Mouse (Mus musculus) intestine, postnatal 0 days (tissue): Measurements from ENCODE around the gene Defb25. TPM values are rescaled to one million over a fixed set of nuclear protein-coding genes. Genes with fewer than 3 reads are reported as not detected.

Source experiments
- ATAC-seq: fragments of 200-750 bp; cut with Nextera tagmentation; 2 replicates; pipeline ENCODE4 v1.8.0; 2017; ENCODE audit warnings: mild to moderate bottlenecking, moderate TSS enrichment, moderate library complexity
- H3K27ac ChIP-seq: fragments of 300-500 bp; sonication (generic); 2 replicates; pipeline ENCODE4 v1.5.1; 2014; ENCODE audit warnings: mild to moderate bottlenecking, low read depth, low read length, moderate library complexity
- H3K27me3 ChIP-seq: fragments of 300-500 bp; sonication (generic); replicated peaks from 2 replicates; pipeline ENCODE4 v1.6.1; 2014; ENCODE audit warnings: low read length, mixed read lengths; ENCODE audit not compliant: control insufficient read depth, insufficient read depth
- H3K36me3 ChIP-seq: fragments of 300-500 bp; sonication (generic); 2 replicates; pipeline ENCODE4 v1.6.1; 2014; ENCODE audit warnings: mild to moderate bottlenecking, moderate library complexity; ENCODE audit not compliant: control insufficient read depth, insufficient read depth
- H3K4me1 ChIP-seq: fragments of 300-500 bp; sonication (generic); replicated peaks from 2 replicates; pipeline ENCODE4 v1.6.1; 2014; ENCODE audit warnings: antibody characterized with exemption, low read length, mixed read lengths; ENCODE audit not compliant: control insufficient read depth, insufficient read depth
- H3K4me2 ChIP-seq: fragments of 300-500 bp; sonication (generic); replicated peaks from 2 replicates; pipeline ENCODE4 v1.6.1; 2014; ENCODE audit warnings: low read depth, mild to moderate bottlenecking, moderate library complexity
- H3K4me3 ChIP-seq: fragments of 300-500 bp; sonication (generic); 2 replicates; pipeline ENCODE4 v1.5.1; 2014; ENCODE audit warnings: low read depth, low read length
- H3K9ac ChIP-seq: fragments of 300-500 bp; sonication (generic); 2 replicates; pipeline ENCODE4 v1.6.1; 2014; ENCODE audit warnings: mild to moderate bottlenecking, low read depth, low read length
- H3K9me3 ChIP-seq: fragments of 300-500 bp; sonication (generic); 2 replicates; pipeline ENCODE4 v1.6.1; 2016; ENCODE audit warnings: mixed run types; ENCODE audit not compliant: control insufficient read depth
- CTCF ChIP-seq: sonication (generic); IDR thresholded peaks from 2 replicates; pipeline ENCODE4 v1.5.1; 2016; ENCODE audit warnings: low read depth, mild to moderate bottlenecking, control low read depth, antibody characterized with exemption, moderate library complexity
- WGBS: fragments of 180-500 bp; shearing (Covaris S2); extraction: QIAGEN DNeasy Blood & Tissue Kit; methylation state at CpG from one replicate; pipeline ENCODE4 v1.1.7; 2014; 5-methylcytosine and 5-hydroxymethylcytosine counted together
- polyA plus RNA-seq: library from polyadenylated mRNA; unstranded; fragments of >200 nt; fragmentation: Nextera tagmentation; extraction: Ambion mirVana; gene quantifications from 2 replicates; pipeline ENCODE4 v1.2.1, GENCODE M21; 2015

Gene Defb25
- polyA plus RNA-seq, 1 experiment from 2014 or later: 0.72 TPM

- H3K4me1 ChIP-seq: no peaks in the 10 kb centered on the region
- H3K36me3 ChIP-seq: no peaks in the 10 kb centered on the region
- WGBS: 79% methylated on average over 4 of the region's 4 CpGs
- TF ChIP-seq CTCF: no peak
- H3K27ac ChIP-seq: peak overlapping the region; percentile 0; the same call in 1 of the 2 replicates
- H3K4me3 ChIP-seq: no peak overlapping the region
- H3K9me3 ChIP-seq: no peaks in the 10 kb centered on the region
- H3K4me2 ChIP-seq: no peak overlapping the region
- peaks cover 5% of the 10 kb centered on the region; the same call in 1 of the 2 replicates for H3K27me3 ChIP-seq
- no peak for ATAC-seq
- no peak overlapping the region for H3K9ac ChIP-seq
Measured at GRCm38 (mm10) chr2:152637381-152637780, 14.5 kb upstream of the Defb25 start.

- Histone ChIP-seq H3K9ac (no peak overlapping the region), H3K4me2 (no peak overlapping the region), H3K9me3 (no peaks in the 10 kb centered on the region), H3K4me1 (no peaks in the 10 kb centered on the region), H3K27me3 (peaks cover 5% of the 10 kb centered on the region; the same call in 1 of the 2 replicates), H3K36me3 (no peaks in the 10 kb centered on the region), H3K27ac (peak overlapping the region; percentile 0; the same call in 1 of the 2 replicates), H3K4me3 (no peak overlapping the region)
- 63% methylated on average over 6 of the region's 6 CpGs for WGBS
- TF ChIP-seq CTCF: no peak
- no peak for ATAC-seq
Measured at GRCm38 (mm10) chr2:152637006-152637322, 14.1 kb upstream of the Defb25 start.

GRCm38 (mm10) chr2:152636246-152637005 lies 13.6 kb upstream of the Defb25 start:
- no peak overlapping the region; the same call in 1 of the 2 replicates for H3K4me2 ChIP-seq
- H3K27me3 ChIP-seq: peaks cover 5% of the 10 kb centered on the region; the same call in 1 of the 2 replicates
- no peak overlapping the region for H3K9ac ChIP-seq
- WGBS: 62% methylated on average over 23 of the region's 23 CpGs
- no peak overlapping the region for H3K4me3 ChIP-seq
- no peak for TF ChIP-seq CTCF
- H3K36me3 ChIP-seq: no peaks in the 10 kb centered on the region
- no peaks in the 10 kb centered on the region for H3K9me3 ChIP-seq
- no peaks in the 10 kb centered on the region for H3K4me1 ChIP-seq
- H3K27ac ChIP-seq: peak overlapping the region; percentile 72
- ATAC-seq: peak; percentile 51; the same call in 1 of the 2 replicates

GRCm38 (mm10) chr2:152634311-152634710 lies 11.5 kb upstream of the Defb25 start:
- H3K4me2 ChIP-seq: no peak overlapping the region
- H3K4me1 ChIP-seq: no peaks in the 10 kb centered on the region
- TF ChIP-seq CTCF: no peak
- H3K9me3 ChIP-seq: no peaks in the 10 kb centered on the region
- H3K27me3 ChIP-seq: peaks cover 5% of the 10 kb centered on the region; the same call in 1 of the 2 replicates
- no peak for ATAC-seq
- H3K36me3 ChIP-seq: no peaks in the 10 kb centered on the region
- H3K9ac ChIP-seq: no peak overlapping the region
- H3K27ac ChIP-seq: no peak overlapping the region
- H3K4me3 ChIP-seq: no peak overlapping the region
- 66% methylated on average over 29 of the region's 29 CpGs for WGBS

- Histone ChIP-seq H3K4me1 (no peaks in the 10 kb centered on the region), H3K36me3 (no peaks in the 10 kb centered on the region), H3K27ac (no peak overlapping the region), H3K4me2 (no peak overlapping the region), H3K9ac (no peak overlapping the region), H3K4me3 (no peak overlapping the region), H3K27me3 (peaks cover 5% of the 10 kb centered on the region; the same call in 1 of the 2 replicates), H3K9me3 (no peaks in the 10 kb centered on the region)
- no peak for TF ChIP-seq CTCF
- WGBS: 34% methylated on average over 17 of the region's 17 CpGs
- ATAC-seq: no peak
Measured at GRCm38 (mm10) chr2:152633334-152633733, 10.5 kb upstream of the Defb25 start.

GRCm38 (mm10) chr2:152629904-152630303 lies 7.1 kb upstream of the Defb25 start:
- Histone ChIP-seq H3K9ac (no peak overlapping the region), H3K4me2 (no peak overlapping the region), H3K4me3 (no peak overlapping the region), H3K4me1 (no peaks in the 10 kb centered on the region), H3K27me3 (peaks cover 29% of the 10 kb centered on the region), H3K9me3 (no peaks in the 10 kb centered on the region), H3K27ac (no peak overlapping the region), H3K36me3 (no peaks in the 10 kb centered on the region)
- TF ChIP-seq CTCF: no peak
- no peak for ATAC-seq
- WGBS: 79% methylated on average over 6 of the region's 6 CpGs
